Mouse (Mus musculus) CH12.LX (cell line): ENCODE measurements around the gene B4galnt4. TPM values are rescaled to one million over a fixed set of nuclear protein-coding genes. Genes with fewer than 3 reads are reported as not detected.
A peak's percentile ranks its signal among the peaks of the same experiment; 100 is the strongest.

Experiments
- DNase-seq: peaks from one replicate; pipeline ENCODE4 v3.0.0-alpha.2; 2013; ENCODE audit errors: extremely low read depth
- H3K27ac ChIP-seq: 2 replicates; pipeline ENCODE4 v1.5.1; 2012; ENCODE audit warnings: low read depth, mild to moderate bottlenecking, control low read depth, moderate library complexity; ENCODE audit not compliant: insufficient read depth
- H3K27me3 ChIP-seq: replicated peaks from 2 replicates; pipeline ENCODE3; 2012; ENCODE audit warnings: inconsistent platforms
- H3K36me3 ChIP-seq, 2 experiments: replicated peaks in 1 of 2; 2 replicates each; pipeline versions ENCODE3 to v1.6.1; 2012; ENCODE audit warnings: inconsistent platforms in 1 of 2, low read length in 1 of 2, mild to moderate bottlenecking in 1 of 2, mixed read lengths in 1 of 2, moderate library complexity in 1 of 2; ENCODE audit not compliant: control insufficient read depth in 1 of 2, insufficient read depth in 1 of 2
- H3K4me1 ChIP-seq, 2 experiments: 2 replicates each; pipeline ENCODE4 v1.6.1; 2012; ENCODE audit warnings: inconsistent platforms in 1 of 2, moderate library complexity in 1 of 2; ENCODE audit not compliant: insufficient read depth in 2 of 2, control insufficient read depth in 1 of 2
- H3K4me2 ChIP-seq: 2 replicates; pipeline ENCODE4 v1.6.1; 2012; ENCODE audit warnings: low read depth, mild to moderate bottlenecking, control low read depth; ENCODE audit not compliant: poor library complexity, insufficient read depth, severe bottlenecking
- H3K4me3 ChIP-seq, 3 experiments: fragments of 150-350 bp in 1 of 3; sonication (generic) in 1 of 3; replicated peaks in 1 of 3; 2 replicates each; pipeline versions ENCODE3 to v1.5.1; 2011 to 2012; ENCODE audit warnings: low read depth in 2 of 3, low read length in 2 of 3, mild to moderate bottlenecking in 2 of 3, moderate library complexity in 2 of 3, control low read depth in 1 of 3, improper control_type of control experiment in 1 of 3, inconsistent platforms in 1 of 3, mixed read lengths in 1 of 3; ENCODE audit not compliant: poor library complexity in 1 of 3
- H3K79me2 ChIP-seq: replicated peaks from 2 replicates; pipeline ENCODE4 v1.6.1; 2012; ENCODE audit warnings: mild to moderate bottlenecking, moderate library complexity; ENCODE audit not compliant: control insufficient read depth, poor library complexity, insufficient read depth, severe bottlenecking; ENCODE audit errors: extremely low read depth
- H3K9ac ChIP-seq: 2 replicates; pipeline ENCODE4 v1.6.1; 2012; ENCODE audit warnings: low read depth, mild to moderate bottlenecking, control low read depth, moderate library complexity; ENCODE audit not compliant: insufficient read depth
- H3K9me3 ChIP-seq: replicated peaks from 2 replicates; pipeline ENCODE3; 2012; ENCODE audit warnings: low read length, inconsistent platforms, mixed read lengths
- BHLHE40 ChIP-seq: IDR thresholded peaks from 2 replicates; pipeline ENCODE4 v1.6.1; 2011; ENCODE audit warnings: mild to moderate bottlenecking, low read depth, low read length, improper control_type of control experiment
- CHD1 ChIP-seq: IDR thresholded peaks from 2 replicates; pipeline ENCODE4 v1.6.1; 2012; ENCODE audit warnings: low read depth, low read length, improper control_type of control experiment, inconsistent platforms
- CHD2 ChIP-seq: IDR thresholded peaks from 2 replicates; pipeline ENCODE4 v1.6.1; 2011; ENCODE audit warnings: low read length, improper control_type of control experiment
- CTCF ChIP-seq, 2 experiments: IDR thresholded peaks in 1 of 2; conservative IDR thresholded peaks in 1 of 2; 2 replicates each; pipeline ENCODE4 v1.5.1; 2011 to 2012; ENCODE audit warnings: low read depth in 2 of 2, low read length in 2 of 2, improper control_type of control experiment in 1 of 2, inconsistent platforms in 1 of 2, mild to moderate bottlenecking in 1 of 2, moderate library complexity in 1 of 2
- GABPA ChIP-seq: IDR thresholded peaks from 2 replicates; pipeline ENCODE4 v1.6.1; 2012; ENCODE audit warnings: low read depth, low read length, improper control_type of control experiment, inconsistent platforms; ENCODE audit not compliant: insufficient replicate concordance
- JUND ChIP-seq: conservative IDR thresholded peaks from 2 replicates; pipeline ENCODE4 v1.6.1; 2011; ENCODE audit warnings: low read depth, low read length, improper control_type of control experiment
- MAX ChIP-seq: IDR thresholded peaks from 2 replicates; pipeline ENCODE4 v1.6.1; 2011; ENCODE audit warnings: low read length, improper control_type of control experiment
- MEF2A ChIP-seq: IDR thresholded peaks from 2 replicates; pipeline ENCODE4 v1.6.1; 2014; ENCODE audit warnings: low read depth, mild to moderate bottlenecking, inconsistent platforms, low read length, improper control_type of control experiment, borderline replicate concordance
- MXI1 ChIP-seq: IDR thresholded peaks from 2 replicates; pipeline ENCODE4 v1.6.1; 2011; ENCODE audit warnings: mild to moderate bottlenecking, low read depth, low read length, improper control_type of control experiment
- NELFE ChIP-seq: IDR thresholded peaks from 2 replicates; pipeline ENCODE4 v1.6.1; 2011; ENCODE audit warnings: low read depth, low read length, improper control_type of control experiment
- NRF1 ChIP-seq: IDR thresholded peaks from 2 replicates; pipeline ENCODE4 v1.6.1; 2014; ENCODE audit warnings: low read depth, mild to moderate bottlenecking, inconsistent platforms, low read length, improper control_type of control experiment, moderate library complexity
- PAX5 ChIP-seq: IDR thresholded peaks from 2 replicates; pipeline ENCODE4 v1.6.1; 2012; ENCODE audit warnings: low read length, inconsistent platforms, mixed read lengths
- POLR2A ChIP-seq: IDR thresholded peaks from 2 replicates; pipeline ENCODE4 v1.6.1; 2011; ENCODE audit warnings: low read depth, mild to moderate bottlenecking, improper control_type of control experiment, low read length
- RCOR1 ChIP-seq: conservative IDR thresholded peaks from 2 replicates; pipeline ENCODE4 v1.6.1; 2012; ENCODE audit warnings: low read depth, mild to moderate bottlenecking, inconsistent platforms, low read length, improper control_type of control experiment
- UBTF ChIP-seq: IDR thresholded peaks from 2 replicates; pipeline ENCODE4 v1.6.1; 2012; ENCODE audit warnings: low read depth, mild to moderate bottlenecking, inconsistent platforms, low read length, improper control_type of control experiment, moderate library complexity
- USF2 ChIP-seq: conservative IDR thresholded peaks from 2 replicates; pipeline ENCODE4 v1.6.1; 2011; ENCODE audit warnings: low read depth, low read length, improper control_type of control experiment
- ZMIZ1 ChIP-seq: IDR thresholded peaks from 2 replicates; pipeline ENCODE4 v1.6.1; 2012; ENCODE audit warnings: low read depth, mild to moderate bottlenecking, inconsistent platforms, low read length, improper control_type of control experiment
- ZNF384 ChIP-seq: IDR thresholded peaks from 2 replicates; pipeline ENCODE4 v1.6.1; 2012; ENCODE audit warnings: low read depth, low read length, improper control_type of control experiment, inconsistent platforms
- dilution Hi-C: fragments of 300-500 bp; cut with MboI; formaldehyde crosslinking; loops from 2 replicates; pipeline ENCODE4 v1.14.3; 2020; ENCODE audit warnings: low sequenced_read_pairs; ENCODE audit not compliant: extremely low pct_unique_long_range_greater_than_20kb, extremely low pct_ligation_motif_present
- in situ Hi-C: fragments of 300-500 bp; cut with MboI; formaldehyde crosslinking; loops from 3 replicates; pipeline ENCODE4 v1.14.3; 2019; ENCODE audit warnings: low sequenced_read_pairs, low pct_ligation_motif_present, low pct_unique_long_range_greater_than_20kb, mixed read lengths
- polyA plus RNA-seq: library from polyadenylated mRNA; unstranded; fragments of >175 nt; gene quantifications from 2 replicates; pipeline ENCODE4 v1.2.1, GENCODE M21; 2012; ENCODE audit warnings: low read depth; ENCODE audit not compliant: insufficient read length
- total RNA-seq, 2 experiments: library from RNA; depleted of rRNA; stranded (reverse); fragments of 300-350 nt in 1 of 2; fragments of >200 nt in 1 of 2; gene quantifications; 2 replicates each; pipeline ENCODE4 v1.2.3; 2012 to 2014

B4galnt4 gene
- 11.2 and 13.1 TPM in 2 replicates for total RNA-seq (2012; rRNA removed)
- total RNA-seq (2014; rRNA removed): 0.70 and 0.91 TPM in 2 replicates
- 2.9 TPM in 2 replicates for polyA plus RNA-seq

- in situ Hi-C loops: no loop called here
- TF ChIP-seq PAX5 (no peak), UBTF (no peak), POLR2A (peak; percentile 61), USF2 (no peak), MAX (0 out of 2 replicates have a peak, but pooled peaks have one; percentile 22), NRF1 (no peak), MEF2A (no peak), CHD2 (no peak), NELFE (0 out of 2 replicates have a peak, but pooled peaks have one; percentile 22), ZMIZ1 (0 out of 2 replicates have a peak, but pooled peaks have one; percentile 26), JUND (no peak), BHLHE40 (no peak), MXI1 (peak; percentile 50; the same call in 1 of the 2 replicates), ZNF384 (no peak), CTCF (conservative IDR thresholded peaks at IDR 0.05 in 1 of 2, IDR thresholded peaks at IDR 0.05 in 1 of 2; ENCODE audit: low read depth in 2 of 2, low read length in 2 of 2) (no peak)
- TF ChIP-seq, all 38 proteins: peak for 5
- H3K27ac ChIP-seq: no peak within 1 kb of the TSS
- dilution Hi-C loops: no loop called here
- peaks cover 75% of the 10 kb centered on the region for H3K27me3 ChIP-seq
- DNase-seq: no peak
- H3K36me3 ChIP-seq: no peaks in the 10 kb centered on the region
- H3K79me2 ChIP-seq: no peaks in the 10 kb centered on the region
- peak within 1 kb of the TSS; percentile 38 for H3K9ac ChIP-seq
- H3K4me2 ChIP-seq: peak within 1 kb of the TSS; percentile 92
- peaks cover 21 to 38% of the 10 kb centered on the region in 2 experiments for H3K4me1 ChIP-seq
- peaks cover 12% of the 10 kb centered on the region for H3K9me3 ChIP-seq
- peak within 1 kb of the TSS; percentile 12 to 65 (median 46) for H3K4me3 ChIP-seq
These were observed at the start of gene B4galnt4 for GRCm38 (mm10) chr7:141060426-141061242. TSS of gene B4galnt4 (plus strand) at chr7:141061104.

- no peak overlapping the region for H3K27ac ChIP-seq
These were observed 49.6 kb upstream of the B4galnt4 start for GRCm38 (mm10) chr7:141011238-141011770.

More at GRCm38 (mm10) chr7:141011238-141011770, 49.6 kb upstream of the B4galnt4 start:
- dilution Hi-C loops (no loop called here), in situ Hi-C loops (loop anchor here (5.0 kb wide), 2 partner anchors 36 to 54 kb away; partner anchors contain the start of genes Gm45717 and Ifitm2)
- TF ChIP-seq ZNF384: no peak
- no peak for TF ChIP-seq RCOR1
- TF ChIP-seq PAX5: no peak
- no peak for TF ChIP-seq GABPA
- no peak for TF ChIP-seq CHD1
- no peak for TF ChIP-seq UBTF
- TF ChIP-seq NELFE: no peak
- Histone ChIP-seq H3K36me3 (no peaks in the 10 kb centered on the region), H3K27me3 (peaks cover 12% of the 10 kb centered on the region), H3K9me3 (peaks cover 5% of the 10 kb centered on the region), H3K9ac (no peak overlapping the region), H3K4me1 (peaks cover 0 to 9% of the 10 kb centered on the region in 2 experiments; a peak in 2 of 4 replicates), H3K4me2 (no peak overlapping the region), H3K79me2 (no peaks in the 10 kb centered on the region), H3K4me3 (no peak overlapping the region)
- no peak for DNase-seq
